Mouse (Mus musculus) liver, adult 2 months (tissue): ENCODE data around the gene Nr4a1.

ENCODE experiments used
- CTCF ChIP-seq: fragments of 200-500 bp; IDR thresholded peaks from 2 replicates; pipeline ENCODE4 v1.5.1; 2011; ENCODE audit warnings: low read depth, low read length, control low read depth
- POLR2A ChIP-seq: fragments of 200-500 bp; IDR thresholded peaks from 2 replicates; pipeline ENCODE4 v1.6.1; 2011; ENCODE audit warnings: low read length, control low read depth; ENCODE audit not compliant: insufficient read depth; ENCODE audit errors: extremely low read depth

DNA sequence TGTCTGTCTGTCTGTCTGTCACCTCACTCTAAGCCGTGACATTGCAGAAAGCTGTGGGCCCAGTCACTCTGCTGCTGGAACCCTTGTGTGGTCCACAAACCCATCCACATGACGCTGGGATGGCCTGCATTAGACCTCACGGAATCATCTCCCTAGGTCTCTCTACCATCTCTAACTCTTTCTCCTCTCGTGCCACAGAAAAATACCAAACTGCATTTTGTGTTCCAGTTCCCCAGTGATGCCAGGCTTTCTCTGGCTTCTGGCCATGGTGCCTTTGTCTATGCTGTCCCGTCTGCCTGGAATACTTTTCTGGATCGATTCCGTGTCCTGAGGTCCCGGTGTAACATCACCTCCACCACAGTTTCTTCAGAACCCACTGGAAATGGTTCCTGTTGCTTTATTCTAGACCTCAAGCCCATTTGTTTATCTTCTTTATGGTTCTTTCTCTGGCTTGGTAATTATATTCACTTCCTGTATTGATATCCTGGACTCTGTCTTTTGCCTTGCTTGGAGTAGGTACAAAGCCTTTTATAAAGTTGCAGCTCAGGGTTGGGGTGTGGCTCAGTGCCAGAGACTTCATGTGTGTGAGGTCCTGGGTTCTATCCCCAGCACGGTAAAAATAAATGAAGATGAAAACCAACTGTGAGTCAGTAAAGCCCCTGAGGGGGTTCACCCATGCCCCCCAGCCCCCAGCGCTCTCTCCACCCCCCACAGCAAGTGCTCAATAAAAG, 19.3 kb upstream of the Nr4a1 start:
- TF ChIP-seq CTCF (no peak), POLR2A (no peak)
